Mouse (Mus musculus): Measurements from ENCODE around the gene Rere. TPM values are rescaled to one million over a fixed set of nuclear protein-coding genes. Genes with fewer than 3 reads are reported as not detected.

Rere gene
- polyA plus RNA-seq, 1 experiment from 2014 or later = 52.0 TPM

GRCm38 (mm10) chr4:150441931-150442330 lies 160.5 kb downstream of the Rere start:
- Histone ChIP-seq H3K9me3 (ENCODE audit: control insufficient read depth, low read length) (no peaks in the 10 kb centered on the region), H3K27me3 (ENCODE audit: control insufficient read depth, insufficient read depth, low read length) (no peaks in the 10 kb centered on the region), H3K9ac (ENCODE audit: low read length) (no peak overlapping the region), H3K27ac (ENCODE audit: low read depth, low read length) (no peak overlapping the region), H3K4me2 (ENCODE audit: low read depth) (no peak overlapping the region), H3K4me1 (ENCODE audit: control insufficient read depth, insufficient read depth, low read length) (peaks cover 13% of the 10 kb centered on the region), H3K4me3 (ENCODE audit: low read depth, low read length) (no peak overlapping the region), H3K36me3 (ENCODE audit: control insufficient read depth, insufficient read depth, low read length) (no peaks in the 10 kb centered on the region)
- 82% methylated on average over 10 of the region's 10 CpGs for WGBS
- ATAC-seq (ENCODE audit: insufficient read depth, low FRiP score, low TSS enrichment) (no peak), DNase-seq (ENCODE audit: low spot score) (no peak)

- DNase-seq (ENCODE audit: low spot score) = no peak
- Histone ChIP-seq H3K9ac (ENCODE audit: low read length) (no peak overlapping the region), H3K4me3 (ENCODE audit: low read depth, low read length) (no peak overlapping the region), H3K9me3 (ENCODE audit: control insufficient read depth, low read length) (no peaks in the 10 kb centered on the region), H3K4me1 (ENCODE audit: control insufficient read depth, insufficient read depth, low read length) (peaks cover 13% of the 10 kb centered on the region), H3K36me3 (ENCODE audit: control insufficient read depth, insufficient read depth, low read length) (no peaks in the 10 kb centered on the region), H3K27me3 (ENCODE audit: control insufficient read depth, insufficient read depth, low read length) (no peaks in the 10 kb centered on the region), H3K4me2 (ENCODE audit: low read depth) (no peak overlapping the region), H3K27ac (ENCODE audit: low read depth, low read length) (no peak overlapping the region)
- ATAC-seq (ENCODE audit: insufficient read depth, low FRiP score, low TSS enrichment) = no peak
- 96% methylated on average over 3 of the region's 3 CpGs for WGBS
These were observed 162.6 kb downstream of the Rere start for GRCm38 (mm10) chr4:150444068-150444467.

- DNase-seq (ENCODE audit: low spot score) (no peak), ATAC-seq (ENCODE audit: insufficient read depth, low FRiP score, low TSS enrichment) (no peak)
- H3K9me3 ChIP-seq (ENCODE audit: control insufficient read depth, low read length) = no peaks in the 10 kb centered on the region
- H3K27me3 ChIP-seq (ENCODE audit: control insufficient read depth, insufficient read depth, low read length) = no peaks in the 10 kb centered on the region
- no peak overlapping the region for H3K27ac ChIP-seq (ENCODE audit: low read depth, low read length)
- H3K9ac ChIP-seq (ENCODE audit: low read length) = no peak overlapping the region
- H3K4me1 ChIP-seq (ENCODE audit: control insufficient read depth, insufficient read depth, low read length) = peaks cover 10% of the 10 kb centered on the region
- H3K4me3 ChIP-seq (ENCODE audit: low read depth, low read length) = no peak overlapping the region
- 61% methylated on average over 4 of the region's 4 CpGs for WGBS
- H3K36me3 ChIP-seq (ENCODE audit: control insufficient read depth, insufficient read depth, low read length) = no peaks in the 10 kb centered on the region
- H3K4me2 ChIP-seq (ENCODE audit: low read depth) = no peak overlapping the region
These were observed 165.2 kb downstream of the Rere start for GRCm38 (mm10) chr4:150446617-150447016.

GRCm38 (mm10) chr4:150447517-150447916 lies 166.1 kb downstream of the Rere start:
- DNase-seq (ENCODE audit: low spot score) (no peak), ATAC-seq (ENCODE audit: insufficient read depth, low FRiP score, low TSS enrichment) (no peak)
- Histone ChIP-seq H3K4me2 (ENCODE audit: low read depth) (no peak overlapping the region), H3K4me3 (ENCODE audit: low read depth, low read length) (no peak overlapping the region), H3K9me3 (ENCODE audit: control insufficient read depth, low read length) (no peaks in the 10 kb centered on the region), H3K27ac (ENCODE audit: low read depth, low read length) (no peak overlapping the region), H3K27me3 (ENCODE audit: control insufficient read depth, insufficient read depth, low read length) (no peaks in the 10 kb centered on the region), H3K4me1 (ENCODE audit: control insufficient read depth, insufficient read depth, low read length) (peaks cover 10% of the 10 kb centered on the region), H3K9ac (ENCODE audit: low read length) (no peak overlapping the region), H3K36me3 (ENCODE audit: control insufficient read depth, insufficient read depth, low read length) (no peaks in the 10 kb centered on the region)
- WGBS = 86% methylated on average over 3 of the region's 3 CpGs

GRCm38 (mm10) chr4:150448433-150448832 lies 167.0 kb downstream of the Rere start:
- no peak for DNase-seq (ENCODE audit: low spot score)

GRCm38 (mm10) chr4:150450081-150450691 lies 168.7 kb downstream of the Rere start:
- H3K27me3 ChIP-seq (ENCODE audit: control insufficient read depth, insufficient read depth, low read length) = no peaks in the 10 kb centered on the region
- ATAC-seq (ENCODE audit: insufficient read depth, low FRiP score, low TSS enrichment) (no peak), DNase-seq (ENCODE audit: low spot score) (no peak)
- no peak overlapping the region for H3K4me2 ChIP-seq (ENCODE audit: low read depth)
- 77% methylated on average over 6 of the region's 6 CpGs for WGBS
- H3K4me1 ChIP-seq (ENCODE audit: control insufficient read depth, insufficient read depth, low read length) = peaks cover 10% of the 10 kb centered on the region
- H3K36me3 ChIP-seq (ENCODE audit: control insufficient read depth, insufficient read depth, low read length) = no peaks in the 10 kb centered on the region
- H3K9ac ChIP-seq (ENCODE audit: low read length) = no peak overlapping the region
- no peak overlapping the region for H3K27ac ChIP-seq (ENCODE audit: low read depth, low read length)
- H3K9me3 ChIP-seq (ENCODE audit: control insufficient read depth, low read length) = no peaks in the 10 kb centered on the region
- no peak overlapping the region for H3K4me3 ChIP-seq (ENCODE audit: low read depth, low read length)

More at GRCm38 (mm10) chr4:150448433-150448832, 167.0 kb downstream of the Rere start:
- Histone ChIP-seq H3K27ac (ENCODE audit: low read depth, low read length) (no peak overlapping the region), H3K9ac (ENCODE audit: low read length) (no peak overlapping the region), H3K4me3 (ENCODE audit: low read depth, low read length) (no peak overlapping the region), H3K27me3 (ENCODE audit: control insufficient read depth, insufficient read depth, low read length) (no peaks in the 10 kb centered on the region), H3K9me3 (ENCODE audit: control insufficient read depth, low read length) (no peaks in the 10 kb centered on the region), H3K4me1 (ENCODE audit: control insufficient read depth, insufficient read depth, low read length) (peaks cover 10% of the 10 kb centered on the region), H3K4me2 (ENCODE audit: low read depth) (no peak overlapping the region), H3K36me3 (ENCODE audit: control insufficient read depth, insufficient read depth, low read length) (no peaks in the 10 kb centered on the region)
- WGBS = 82% methylated on average over 1 of the region's 1 CpGs
- no peak for ATAC-seq (ENCODE audit: insufficient read depth, low FRiP score, low TSS enrichment)

GRCm38 (mm10) chr4:150452155-150452847 lies 170.9 kb downstream of the Rere start:
- no peak for ATAC-seq (ENCODE audit: insufficient read depth, low FRiP score, low TSS enrichment)

GRCm38 (mm10) chr4:150454571-150455306 lies 173.3 kb downstream of the Rere start:
- no peak overlapping the region for H3K4me2 ChIP-seq (ENCODE audit: low read depth)
- ATAC-seq (ENCODE audit: insufficient read depth, low FRiP score, low TSS enrichment) = no peak
- DNase-seq (ENCODE audit: low spot score) = no peak
- H3K9me3 ChIP-seq (ENCODE audit: control insufficient read depth, low read length) = no peaks in the 10 kb centered on the region
- H3K4me3 ChIP-seq (ENCODE audit: low read depth, low read length) = no peak overlapping the region
- H3K27me3 ChIP-seq (ENCODE audit: control insufficient read depth, insufficient read depth, low read length) = no peaks in the 10 kb centered on the region
- H3K36me3 ChIP-seq (ENCODE audit: control insufficient read depth, insufficient read depth, low read length) = no peaks in the 10 kb centered on the region
- H3K4me1 ChIP-seq (ENCODE audit: control insufficient read depth, insufficient read depth, low read length) = peaks cover 11% of the 10 kb centered on the region; the same call in 1 of the 2 replicates
- H3K27ac ChIP-seq (ENCODE audit: low read depth, low read length) = no peak overlapping the region
- WGBS = 75% methylated on average over 12 of the region's 12 CpGs
- H3K9ac ChIP-seq (ENCODE audit: low read length) = no peak overlapping the region

More at GRCm38 (mm10) chr4:150452155-150452847, 170.9 kb downstream of the Rere start:
- no peak overlapping the region for H3K4me2 ChIP-seq (ENCODE audit: low read depth)
- no peaks in the 10 kb centered on the region for H3K27me3 ChIP-seq (ENCODE audit: control insufficient read depth, insufficient read depth, low read length)
- DNase-seq (ENCODE audit: low spot score) = no peak
- H3K9ac ChIP-seq (ENCODE audit: low read length) = no peak overlapping the region
- H3K27ac ChIP-seq (ENCODE audit: low read depth, low read length) = no peak overlapping the region
- no peaks in the 10 kb centered on the region for H3K9me3 ChIP-seq (ENCODE audit: control insufficient read depth, low read length)
- 82% methylated on average over 11 of the region's 11 CpGs for WGBS
- H3K4me1 ChIP-seq (ENCODE audit: control insufficient read depth, insufficient read depth, low read length) = peaks cover 10% of the 10 kb centered on the region; the same call in 1 of the 2 replicates
- H3K36me3 ChIP-seq (ENCODE audit: control insufficient read depth, insufficient read depth, low read length) = no peaks in the 10 kb centered on the region
- H3K4me3 ChIP-seq (ENCODE audit: low read depth, low read length) = no peak overlapping the region

Measured in neural tube, embryonic 11.5 days (tissue).